Mouse (Mus musculus) ES-CJ7 (cell line): ENCODE results near the gene Gm21209.
"Not testable (repeated sequence)": the region's sequence is repeated elsewhere in the genome, so short reads cannot be mapped to it uniquely, and the experiment has no call there.

Source experiments
- DNase-seq: peaks from one replicate; pipeline ENCODE4 v3.0.0; 2011; ENCODE audit warnings: low read depth, low spot score

The Gm21209 gene

DNA sequence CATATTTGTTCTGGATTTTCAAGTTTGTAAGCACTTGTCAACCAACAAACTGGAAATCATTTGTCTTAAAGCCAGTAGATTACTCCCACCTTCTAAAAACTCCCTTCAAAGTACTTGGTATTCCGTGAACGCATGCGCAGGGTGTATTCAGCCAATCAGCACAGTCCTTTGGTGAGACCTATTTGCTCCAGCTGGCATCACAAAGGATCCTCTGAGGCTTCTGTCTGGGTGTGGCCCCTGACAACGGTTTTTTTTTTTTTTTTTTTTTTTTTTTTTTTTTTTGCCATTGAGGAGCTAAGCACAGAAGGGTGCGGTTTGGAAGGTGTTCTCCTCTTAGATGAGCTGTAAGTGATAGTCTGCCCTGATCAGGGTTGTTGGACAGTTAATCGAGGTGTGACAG lies at the start of gene Gm21209:
TSS of gene Gm21209 (plus strand) at position 301 of the 400 bp plus-strand sequence.
- DNase-seq: not testable (repeated sequence)
